Mouse (Mus musculus): ENCODE data around the gene Gm5431.

GRCm38 (mm10) chr11:48862784-48863319 is 39.2 kb downstream of the Gm5431 start:
- no peak for TF ChIP-seq CTCF (conservative IDR thresholded peaks at IDR 0.05; ENCODE audit: insufficient read depth, insufficient read length, low read depth, low read length)
- no peak for TF ChIP-seq POLR2A (IDR thresholded peaks at IDR 0.05; ENCODE audit: low read depth, low read length)
